Mouse (Mus musculus): ENCODE measurements around the gene Rasa3.
A peak's percentile ranks its signal among the peaks of the same experiment; 100 is the strongest.

The Rasa3 gene

DNA sequence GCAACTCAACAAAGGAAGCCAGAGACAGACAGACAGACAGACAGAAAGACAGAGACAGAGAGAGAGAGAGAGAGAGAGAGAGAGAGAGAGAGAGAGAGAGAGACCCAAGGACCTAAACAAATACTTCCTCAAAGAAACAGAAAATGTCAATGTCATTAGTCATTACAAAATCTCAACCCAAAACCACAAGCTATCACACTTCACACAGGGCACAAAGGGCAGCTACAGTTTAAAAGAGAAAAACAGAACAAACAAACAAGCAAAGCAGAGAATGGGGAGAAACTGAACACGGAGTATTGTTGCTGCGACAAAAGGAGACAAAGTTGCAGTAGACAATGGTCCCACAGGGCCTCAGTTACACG is 28.3 kb downstream of the Rasa3 start:
- DNase-seq (ENCODE audit: low spot score), result no peak

DNA sequence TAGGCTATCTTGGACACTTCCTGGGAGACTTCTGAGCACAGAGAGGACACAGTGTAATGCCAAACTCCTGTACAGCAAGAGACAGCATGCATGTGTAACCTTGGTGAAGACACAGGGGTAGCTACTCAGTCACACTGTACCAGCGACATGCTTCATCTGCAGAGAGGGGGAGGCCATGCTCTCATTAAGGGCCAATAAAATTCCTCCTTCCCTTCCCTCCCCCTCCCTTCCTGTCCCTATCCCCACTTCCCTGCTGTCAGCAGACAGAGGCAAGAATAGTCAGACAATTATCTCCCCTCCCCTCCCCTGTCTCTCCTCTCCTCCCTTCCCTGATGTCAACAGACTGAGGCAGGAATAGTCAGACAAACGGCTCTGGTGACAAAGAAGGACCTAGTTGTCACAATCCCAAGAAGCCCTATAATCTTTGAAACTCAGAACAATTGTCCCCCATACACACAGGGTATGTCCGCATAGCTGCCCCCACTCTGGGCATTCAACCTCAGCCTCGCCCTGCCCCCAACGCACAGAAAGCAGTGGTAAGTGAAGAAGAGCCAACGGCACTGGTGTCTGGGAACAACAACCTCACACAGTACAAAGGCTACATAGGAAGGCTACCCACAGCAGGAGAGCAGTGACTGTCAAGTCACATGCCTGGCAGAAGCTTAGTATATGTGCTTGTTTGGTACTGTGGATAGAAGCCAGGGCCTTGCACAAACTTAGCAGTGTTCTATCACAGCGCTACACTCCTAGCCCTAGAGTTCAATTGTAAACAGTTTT is 28.8 kb downstream of the Rasa3 start:
- peak; percentile 98 for DNase-seq (ENCODE audit: low spot score)

DNA sequence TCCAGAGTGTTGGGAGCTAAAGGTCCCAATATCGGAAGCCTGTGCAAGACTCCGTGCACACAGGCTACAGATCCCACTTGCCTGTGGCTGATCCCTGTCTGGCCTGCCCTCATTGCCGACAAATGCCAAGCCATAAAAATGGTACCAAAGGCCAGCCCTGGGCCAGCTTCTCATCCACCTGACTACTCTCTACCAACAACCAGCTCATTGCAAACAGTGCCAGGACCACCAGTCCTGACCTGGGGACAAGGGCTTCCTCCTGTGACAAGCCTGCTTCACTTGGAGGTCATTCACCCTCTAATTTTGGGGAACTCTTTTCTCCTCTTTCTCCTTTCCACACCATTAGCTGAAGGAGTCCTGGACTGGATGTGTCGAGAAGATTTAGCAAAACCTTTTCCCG is 29.8 kb downstream of the Rasa3 start:
- peak; percentile 48 for DNase-seq (ENCODE audit: low spot score)

DNA sequence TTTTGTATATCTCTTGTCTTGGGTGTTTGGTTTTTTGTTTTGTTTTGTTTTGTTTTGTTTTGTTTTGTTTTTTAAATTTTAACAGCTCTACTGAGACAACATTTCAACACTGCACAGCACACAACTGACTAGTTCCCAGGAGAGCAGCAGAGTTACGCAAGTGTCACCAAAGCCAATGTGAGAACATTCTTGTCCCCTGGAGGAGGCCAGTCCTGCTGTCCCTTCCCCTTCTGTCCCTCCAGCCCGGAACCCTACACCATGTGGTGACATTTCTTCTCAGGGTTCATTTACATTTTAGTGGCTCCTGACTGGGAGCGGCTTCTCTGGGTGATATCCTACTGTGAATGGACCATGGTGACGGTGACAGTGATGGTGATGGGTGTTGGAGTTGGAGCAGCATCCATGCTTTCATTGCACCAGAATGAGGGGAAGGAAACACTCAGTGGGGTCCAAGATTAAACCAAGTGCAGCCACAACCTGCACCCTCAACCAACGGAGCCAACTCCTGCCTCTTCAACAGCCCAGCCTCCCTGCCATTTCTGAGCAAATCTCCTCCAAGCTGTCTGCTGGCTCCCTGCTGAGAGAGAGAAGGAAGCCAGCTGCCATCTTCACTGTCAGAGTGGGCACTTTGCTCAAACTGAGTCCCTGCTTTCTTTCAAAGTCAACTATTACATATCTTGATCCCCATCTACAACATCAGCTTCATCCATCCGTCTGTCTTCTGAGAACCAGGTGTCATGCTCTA is 32.3 kb downstream of the Rasa3 start:
- DNase-seq (ENCODE audit: low spot score), result peak; percentile 92

DNA sequence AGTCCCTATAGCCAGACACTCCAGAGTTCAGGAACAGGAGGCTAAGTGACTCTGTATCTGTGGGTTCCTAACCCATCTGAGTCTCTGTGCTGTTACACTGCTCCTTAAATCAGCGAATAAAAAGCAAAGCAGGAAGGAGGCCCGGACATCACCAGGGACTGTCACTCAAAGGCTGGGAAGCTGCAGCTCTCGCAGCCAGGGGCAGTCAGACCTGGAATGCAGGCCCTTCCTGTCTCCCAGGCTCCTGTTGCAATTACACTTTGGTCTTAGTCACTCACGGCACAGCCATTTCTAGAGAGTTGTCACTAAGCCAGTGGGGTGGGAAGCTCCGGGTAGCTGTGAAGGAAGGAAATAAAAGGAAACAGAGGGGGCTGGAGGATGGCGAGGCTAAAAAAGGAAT is 33.2 kb downstream of the Rasa3 start:
- peak; percentile 88 for DNase-seq (ENCODE audit: low spot score)

DNA sequence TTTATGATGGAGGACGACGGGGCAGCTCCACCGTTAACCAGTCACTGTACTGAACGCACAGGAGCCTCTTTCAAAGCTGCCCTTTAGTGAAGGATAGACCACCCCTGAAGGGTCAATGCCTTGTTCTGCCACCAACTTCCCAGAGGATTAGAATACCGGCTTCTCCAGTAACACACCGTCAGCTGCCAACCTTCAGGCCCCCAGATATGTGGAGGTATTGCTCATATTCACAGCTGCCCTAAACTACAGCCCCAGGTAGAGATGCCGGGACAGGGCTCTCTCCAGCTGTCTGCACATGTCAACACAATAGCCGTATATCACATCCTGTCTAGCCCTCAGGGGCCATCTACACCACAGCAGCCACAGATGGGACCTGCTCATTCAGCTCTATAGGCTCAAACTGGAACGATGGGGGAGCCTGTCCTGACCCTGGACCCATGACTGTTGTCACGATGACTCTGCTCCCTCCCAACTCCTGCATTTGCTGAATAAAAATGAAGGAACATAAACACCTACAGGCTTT is 34.7 kb downstream of the Rasa3 start:
- DNase-seq (ENCODE audit: low spot score), result no peak

DNA sequence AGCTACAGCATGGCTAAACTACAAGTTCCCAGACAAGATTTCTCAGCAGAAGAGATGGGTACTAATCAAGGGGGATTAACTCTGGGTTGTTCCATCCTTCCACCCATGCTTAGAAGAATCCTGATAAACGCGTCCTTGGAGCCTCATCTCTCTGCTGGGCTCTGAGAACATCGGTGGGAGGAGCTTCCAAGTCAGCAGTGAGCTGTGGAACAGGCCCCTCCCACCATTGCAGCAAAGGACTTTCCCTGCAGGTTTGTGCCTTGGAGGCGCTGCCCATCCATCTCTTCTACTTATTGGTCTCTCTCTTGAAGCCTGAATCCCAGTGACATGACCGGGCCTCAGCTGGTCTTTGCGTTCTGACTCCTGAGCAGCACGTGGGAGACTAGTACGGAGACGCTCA is 36.2 kb downstream of the Rasa3 start:
- DNase-seq (ENCODE audit: low spot score), result peak; percentile 51

DNA sequence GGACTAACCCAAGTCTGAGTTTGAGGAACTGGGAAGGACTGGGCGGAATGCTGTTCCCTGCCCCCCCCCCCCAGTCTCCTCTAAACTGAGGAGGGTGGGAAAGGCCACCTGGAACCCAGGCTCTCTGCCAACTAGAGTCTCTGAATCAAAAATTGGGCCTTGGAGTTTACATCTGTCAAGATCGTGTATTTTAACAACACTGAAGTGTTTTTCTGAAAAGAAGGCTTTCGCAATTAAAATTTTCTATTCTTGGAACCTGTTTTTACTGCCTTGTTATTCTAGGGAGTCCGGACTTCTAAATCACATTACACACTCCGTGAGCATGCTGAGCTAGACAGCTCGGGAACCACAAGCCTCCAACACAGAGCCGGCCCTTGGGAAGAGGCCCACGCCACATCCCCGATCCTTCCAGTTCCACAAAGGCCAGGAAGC is 36.9 kb downstream of the Rasa3 start:
- peak; percentile 92 for DNase-seq (ENCODE audit: low spot score)

DNA sequence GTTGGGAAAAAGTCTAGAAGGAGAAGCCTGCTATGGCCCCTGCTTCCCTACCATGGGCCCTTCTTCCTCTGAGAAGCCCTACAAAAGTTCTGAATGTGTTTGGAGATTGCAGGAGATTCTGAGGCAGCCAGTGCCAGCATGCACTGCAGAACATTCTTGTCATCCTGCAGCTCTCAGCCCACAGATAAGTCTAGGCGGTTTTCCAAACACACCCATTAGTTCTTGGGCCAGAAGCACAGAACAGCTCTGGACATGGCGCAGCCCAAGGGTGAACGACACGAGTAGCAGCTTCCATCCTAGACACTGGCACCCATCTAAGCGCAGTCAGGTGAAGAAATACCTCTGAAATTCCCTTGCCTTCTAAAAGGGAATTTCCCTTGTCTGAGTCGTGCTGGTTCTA is 44.3 kb downstream of the Rasa3 start:
- DNase-seq (ENCODE audit: low spot score), result peak; percentile 43

DNA sequence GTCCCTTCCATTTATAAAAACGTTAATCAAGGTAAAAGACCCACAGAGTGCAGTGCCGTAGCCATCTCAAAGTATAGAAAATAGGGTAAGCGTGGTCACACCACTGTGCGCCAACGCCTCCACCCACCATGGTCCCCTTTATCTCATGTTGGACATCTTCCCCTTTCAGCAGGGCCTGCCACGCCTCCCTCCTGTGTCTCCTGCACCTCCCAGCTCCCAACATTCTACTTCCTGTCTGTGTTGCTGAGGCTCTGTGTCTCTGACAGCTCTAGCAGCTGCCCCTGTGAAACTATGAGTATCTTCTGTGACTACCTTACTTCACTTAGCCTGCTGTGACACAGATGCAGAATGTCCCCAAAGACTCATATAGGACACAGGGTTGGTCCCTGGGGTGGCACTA is 45.1 kb downstream of the Rasa3 start:
- no peak for DNase-seq (ENCODE audit: low spot score)

DNA sequence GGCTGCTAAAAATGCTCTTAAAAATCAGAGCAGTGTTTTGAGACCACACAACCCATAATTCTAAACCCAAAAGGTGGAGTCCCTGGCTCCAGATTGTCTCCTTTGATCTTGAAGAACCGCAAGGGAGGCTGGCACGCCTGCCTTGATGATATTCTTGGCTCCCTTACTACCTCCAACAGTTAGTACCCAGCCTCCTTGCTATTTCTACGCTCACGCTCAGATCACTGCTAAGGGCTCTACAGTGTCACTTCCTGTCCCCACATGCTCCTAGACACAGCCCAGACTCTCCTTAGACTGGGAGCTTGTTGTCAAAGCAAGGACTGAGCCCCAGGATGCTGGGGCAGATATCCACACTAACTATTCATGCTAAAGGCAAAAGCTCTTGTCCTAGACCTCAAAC is 46.6 kb downstream of the Rasa3 start:
- no peak for DNase-seq (ENCODE audit: low spot score)

DNA sequence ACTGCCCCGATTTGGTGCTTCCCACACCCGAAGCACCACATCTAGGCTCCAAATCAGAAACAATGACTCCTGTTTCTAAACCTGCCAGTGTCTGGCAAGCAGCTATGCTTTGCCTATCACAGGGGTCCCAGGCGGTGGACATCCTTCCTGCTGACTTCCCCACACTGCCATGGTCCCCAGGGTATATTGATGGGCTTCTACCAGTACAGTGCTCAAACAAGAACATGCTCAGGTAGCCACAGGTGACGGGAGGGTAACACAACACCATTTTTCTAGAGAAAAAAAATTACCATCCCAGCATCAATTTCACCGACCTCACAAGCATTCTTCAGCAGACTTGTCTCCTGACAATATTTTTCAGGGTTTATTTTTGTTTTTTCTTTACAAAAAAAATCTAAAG is 47.2 kb downstream of the Rasa3 start:
- no peak for DNase-seq (ENCODE audit: low spot score)

DNA sequence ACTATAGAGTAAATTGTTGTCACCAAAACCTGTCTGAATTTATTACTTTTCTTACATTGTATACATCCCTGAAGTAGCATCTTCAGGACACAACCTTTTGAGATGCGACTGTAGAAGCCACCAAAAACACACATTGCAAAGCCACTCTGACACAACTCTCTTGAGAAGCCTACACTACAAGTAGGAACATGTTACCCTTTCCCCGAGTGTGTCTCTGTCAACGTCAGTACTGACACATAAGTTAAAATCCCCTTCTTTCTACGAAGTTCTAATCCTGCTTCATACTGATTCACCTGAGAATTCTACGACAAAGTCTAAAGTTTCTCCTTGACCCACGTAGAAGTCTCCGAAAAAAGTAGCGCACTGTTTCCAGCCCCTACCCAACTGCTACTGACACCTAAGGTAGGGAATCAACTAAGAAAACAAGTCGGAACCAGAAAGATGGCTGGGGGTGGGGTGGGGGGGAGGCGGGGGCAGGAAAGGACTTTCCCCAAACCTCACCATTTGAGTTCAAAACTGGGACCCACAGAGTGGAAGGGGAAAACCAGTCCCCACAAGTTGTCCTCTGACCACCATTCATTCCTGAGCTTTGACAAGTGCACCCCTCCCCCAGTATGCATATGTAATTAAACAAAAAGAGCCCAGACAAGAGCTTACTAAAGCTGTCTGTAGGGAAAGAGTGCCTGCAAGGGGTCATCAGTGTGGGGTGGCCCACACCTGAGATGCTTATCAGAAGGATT is 47.9 kb downstream of the Rasa3 start:
- DNase-seq (ENCODE audit: low spot score), result no peak

DNA sequence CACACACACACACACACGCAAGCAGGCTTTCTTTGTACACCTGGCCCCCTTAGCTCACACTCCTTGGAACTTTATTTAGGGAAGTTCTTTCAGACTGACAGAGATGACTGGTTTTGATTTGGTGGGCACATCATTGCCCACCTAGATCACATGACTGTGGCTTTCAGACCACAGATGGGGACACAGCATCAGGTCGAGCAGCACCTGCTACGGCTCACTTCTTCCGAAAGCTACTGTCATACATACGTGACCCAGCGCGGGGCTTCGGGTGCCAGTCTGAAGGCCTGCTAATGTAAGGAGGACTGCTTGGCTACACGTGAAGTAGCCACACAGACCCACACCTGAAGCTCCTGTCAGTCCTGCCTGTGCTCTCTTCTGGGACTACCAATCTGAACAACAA is 49.3 kb downstream of the Rasa3 start:
- DNase-seq (ENCODE audit: low spot score), result no peak

DNA sequence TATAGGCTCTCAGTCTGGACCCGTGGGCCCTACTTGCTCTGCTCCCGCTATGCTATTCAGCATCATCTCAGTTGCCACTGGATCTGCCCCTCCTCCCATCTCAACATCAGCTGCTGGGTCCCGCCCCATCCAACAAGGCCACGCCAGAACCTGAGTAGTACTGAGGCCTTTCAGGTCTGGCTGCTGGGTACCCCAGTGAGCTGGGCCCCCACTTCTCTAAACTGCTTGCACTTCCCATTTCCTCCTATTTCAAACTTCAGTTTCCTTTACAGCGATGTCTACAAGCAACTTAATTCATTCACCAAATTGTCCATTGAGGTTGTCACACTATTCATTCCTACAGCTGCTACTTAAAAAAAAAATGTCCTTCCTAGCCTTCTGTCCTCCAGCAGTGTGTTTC is 49.8 kb downstream of the Rasa3 start:
- DNase-seq (ENCODE audit: low spot score), result no peak

DNA sequence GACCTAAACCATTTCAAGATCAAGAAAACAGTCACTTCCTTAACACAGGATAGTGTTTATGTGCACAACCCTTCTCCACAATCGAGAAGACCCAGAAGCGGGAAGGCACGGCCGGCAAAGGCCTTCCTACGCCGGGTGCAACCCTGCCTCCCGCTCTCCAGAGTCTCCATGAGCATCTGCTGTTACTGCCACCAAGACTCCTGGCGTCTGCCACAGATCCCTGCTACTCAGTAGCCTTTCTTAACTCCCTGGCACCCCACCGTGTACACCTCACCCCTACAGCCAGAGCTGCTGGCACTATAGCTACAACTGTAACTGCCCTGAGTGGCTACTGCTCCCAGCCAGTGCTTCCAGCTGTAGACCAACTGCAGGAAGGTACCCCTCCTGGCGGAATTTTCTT is 51.3 kb downstream of the Rasa3 start:
- DNase-seq (ENCODE audit: low spot score), result no peak

DNA sequence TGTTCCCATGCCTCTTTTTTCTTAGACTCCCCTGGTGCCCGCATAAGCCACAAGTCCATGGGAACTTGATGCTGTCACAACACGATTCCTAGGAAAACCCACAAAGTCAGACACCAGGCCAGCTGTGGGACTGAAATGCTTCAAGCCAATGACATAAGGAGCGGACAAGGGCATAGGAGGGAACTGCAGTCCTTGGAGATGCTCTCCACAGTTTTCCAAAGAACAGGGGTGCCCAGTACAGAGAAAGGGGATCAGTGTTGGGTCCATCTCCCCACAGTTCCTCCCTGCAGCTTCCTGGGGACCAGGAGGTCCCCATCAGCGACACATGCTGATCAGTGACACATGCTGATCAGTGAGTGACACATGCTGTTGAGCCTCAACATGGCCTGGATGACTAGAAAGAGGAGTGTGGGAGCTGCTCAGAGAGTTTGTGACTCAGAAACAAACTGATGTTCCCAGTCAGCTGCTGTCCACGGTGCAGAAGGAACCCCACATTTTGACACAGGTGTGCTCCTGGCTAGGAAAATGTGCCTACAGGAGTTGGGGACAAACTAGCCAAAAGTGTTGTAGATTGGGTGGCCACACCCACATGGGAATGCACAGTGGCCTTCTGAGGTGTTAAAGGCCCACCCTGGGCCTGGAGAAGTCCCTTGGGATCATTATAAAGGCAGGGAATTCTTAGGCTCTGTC is 52.0 kb downstream of the Rasa3 start:
- no peak for DNase-seq (ENCODE audit: low spot score)

DNA sequence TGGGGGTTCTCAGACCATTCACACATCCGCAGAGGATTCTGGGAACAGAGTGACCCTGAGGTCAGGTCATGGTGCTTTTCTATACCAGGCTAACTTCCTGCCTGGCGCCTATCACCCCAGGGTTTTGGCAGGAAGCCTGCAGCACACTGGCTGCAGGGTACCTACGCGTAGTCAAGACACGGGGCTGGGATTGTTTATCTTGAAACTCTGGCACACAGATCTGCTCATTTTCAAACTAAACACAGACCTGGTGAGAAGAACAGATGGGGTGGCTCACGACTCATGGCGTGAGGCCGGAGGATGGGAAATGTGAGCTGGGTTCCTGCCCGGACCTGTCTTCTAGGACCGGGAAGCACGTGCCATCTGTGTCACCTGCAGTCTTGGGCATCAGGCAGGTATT is 52.5 kb downstream of the Rasa3 start:
- peak; percentile 55 for DNase-seq (ENCODE audit: low spot score)

DNA sequence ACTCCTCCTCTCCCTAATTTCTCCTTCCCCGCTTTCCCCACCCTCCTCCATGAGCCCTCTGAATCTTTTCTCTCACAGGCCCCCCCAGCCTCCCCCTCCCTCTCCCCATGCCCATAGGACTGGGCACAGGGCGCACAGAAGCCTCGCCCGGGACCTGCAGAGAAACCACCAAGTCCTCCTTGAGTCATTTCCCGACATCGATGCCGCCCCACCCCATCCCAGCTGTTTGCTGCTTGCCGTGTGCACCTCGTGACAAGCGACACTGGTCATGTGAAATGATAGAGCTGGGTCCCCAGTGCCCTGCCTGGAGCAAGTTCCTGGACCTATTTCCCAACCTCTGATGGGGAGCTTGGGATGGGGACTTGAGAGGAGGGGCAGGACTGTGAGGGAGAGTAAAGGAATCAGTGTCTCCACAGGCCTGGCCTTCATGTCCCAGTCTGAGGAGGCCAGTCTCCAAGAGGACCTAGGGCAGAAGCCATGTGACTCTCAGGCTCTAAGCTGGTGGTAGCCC is 53.4 kb downstream of the Rasa3 start:
- DNase-seq (ENCODE audit: low spot score), result peak; percentile 77

DNA sequence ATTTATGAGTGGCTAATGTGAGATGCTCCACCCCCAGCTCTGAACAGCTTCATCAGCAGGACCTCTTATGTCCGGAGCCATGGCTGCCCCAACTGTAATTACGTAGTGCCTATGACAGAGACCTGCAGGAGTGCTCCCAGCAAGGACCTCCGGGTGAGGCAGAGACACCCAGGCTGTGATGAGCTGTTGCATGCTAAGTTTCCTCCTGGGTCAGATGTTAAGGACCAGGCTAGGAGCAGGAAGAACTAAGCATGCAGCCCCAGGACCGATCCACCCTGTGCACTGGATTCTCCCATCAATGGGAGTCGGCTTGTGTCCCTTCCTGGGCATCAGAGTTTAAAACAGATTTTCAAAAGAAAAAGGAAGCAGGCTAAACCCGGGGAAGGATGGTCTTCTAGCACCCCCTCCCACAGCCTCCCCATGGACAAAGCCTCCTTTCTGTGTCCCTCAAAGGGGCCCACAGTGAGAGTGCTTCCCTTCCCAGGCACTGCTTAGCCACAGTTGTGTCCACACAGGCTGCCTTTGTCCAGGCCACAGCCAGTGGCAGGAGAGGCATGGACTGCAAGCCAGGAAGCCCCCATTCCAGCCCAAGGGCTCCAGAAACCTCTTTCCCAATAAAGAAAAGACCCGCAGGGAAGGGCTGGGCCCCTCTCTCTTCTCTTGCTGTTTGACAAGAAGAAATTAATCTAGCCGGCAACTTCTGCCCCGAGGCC is 54.2 kb downstream of the Rasa3 start:
- DNase-seq (ENCODE audit: low spot score), result no peak

DNA sequence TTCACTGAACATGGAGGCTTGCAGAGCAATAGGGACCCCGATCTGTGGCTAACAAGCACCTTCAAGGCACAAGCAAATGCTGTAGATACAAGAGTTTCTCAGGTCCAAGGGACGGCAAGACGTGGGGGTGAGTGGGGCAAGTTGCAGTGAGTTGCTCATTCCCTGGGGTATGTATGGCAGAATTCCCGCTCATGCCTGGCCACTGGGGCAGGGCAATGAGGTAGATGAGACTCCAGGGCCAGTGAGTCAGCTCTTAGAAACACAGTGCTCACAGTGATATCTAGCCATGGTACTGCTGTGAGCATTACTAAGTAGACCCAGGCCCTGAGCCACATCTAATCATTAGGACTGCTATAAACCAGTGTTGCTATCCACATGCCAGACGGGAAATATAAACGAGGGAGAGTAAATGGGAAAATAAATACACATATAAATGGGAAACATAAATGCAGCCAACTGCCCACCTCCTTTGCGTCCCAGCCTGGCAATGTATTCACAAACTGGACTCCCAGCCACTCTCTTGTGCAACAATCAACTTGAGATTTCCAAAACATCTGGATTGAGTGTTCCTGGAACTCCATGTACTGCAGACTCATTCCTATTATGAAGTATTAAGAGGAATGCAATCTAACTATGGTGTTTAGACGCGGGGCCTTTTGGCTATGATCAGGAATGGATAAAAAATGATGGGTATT is 57.0 kb downstream of the Rasa3 start:
- DNase-seq (ENCODE audit: low spot score), result peak; percentile 91

Measured in adipocyte (in vitro differentiated cells).